Mouse (Mus musculus) lung, adult 2 months (tissue): ENCODE results near the gene Birc6.

Source experiments
- CTCF ChIP-seq: fragments of 200-500 bp; IDR thresholded peaks from 2 replicates; pipeline ENCODE4 v1.5.1; 2011; ENCODE audit warnings: mild to moderate bottlenecking, low read length, control low read depth; ENCODE audit not compliant: insufficient read depth
- POLR2A ChIP-seq: fragments of 200-500 bp; IDR thresholded peaks from 2 replicates; pipeline ENCODE4 v1.6.1; 2011; ENCODE audit warnings: low read depth, mild to moderate bottlenecking, control low read depth, low read length, borderline replicate concordance; ENCODE audit errors: extremely low read depth

DNA sequence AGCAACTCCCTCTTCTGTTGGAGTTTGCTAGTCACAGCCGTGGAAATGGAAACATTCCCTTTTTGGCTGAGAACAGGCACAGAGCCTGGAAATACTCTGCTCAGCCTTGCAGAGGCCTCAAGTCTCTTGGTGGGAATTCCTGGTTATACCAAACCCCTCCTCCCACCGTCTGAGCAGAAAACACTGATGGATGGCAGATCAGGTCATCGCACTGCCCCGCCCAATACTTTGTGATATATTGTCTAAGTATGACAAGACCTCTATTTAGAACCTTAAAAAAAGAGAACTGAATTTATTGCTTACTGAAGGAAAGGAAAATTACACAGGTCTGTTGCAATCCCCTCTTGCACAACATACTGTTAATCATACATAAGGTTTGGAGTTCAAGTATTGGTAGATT is 182.6 kb downstream of the Birc6 start:
- TF ChIP-seq CTCF (no peak), POLR2A (no peak)
